Mouse (Mus musculus): Measurements from ENCODE around the gene Ddx1.

Gene Ddx1

GRCm38 (mm10) chr12:13167116-13167515, 81.9 kb downstream of the Ddx1 start:
- DNase-seq (ENCODE audit: extremely low read depth, low read depth, low spot score) = no peak

Data from fat pad, adult 2 months (tissue).